Mouse (Mus musculus): ENCODE data around the gene Cdrt4.

DNA sequence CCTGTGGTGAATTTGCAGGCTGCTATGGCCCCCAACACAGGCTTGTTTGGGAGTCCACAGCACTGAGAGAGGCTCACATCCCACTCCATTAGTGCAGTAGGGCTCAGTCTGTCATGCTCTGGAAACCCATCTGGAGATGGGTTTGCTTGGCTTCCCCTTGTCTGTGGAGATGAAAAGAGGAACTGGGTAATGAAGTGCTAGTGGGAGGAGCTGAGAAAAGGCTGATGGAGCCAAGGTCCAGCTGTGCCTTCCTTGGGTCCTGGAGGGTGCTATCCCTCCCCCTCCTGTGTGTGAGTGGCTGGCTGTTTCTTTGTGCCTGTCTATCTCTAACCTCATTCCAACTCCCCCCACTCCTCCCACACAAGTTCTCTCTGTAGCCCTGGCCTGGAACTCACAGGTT is 69.6 kb downstream of the Cdrt4 start:
- no peak for TF ChIP-seq POLR2A (IDR thresholded peaks at IDR 0.05; ENCODE audit: control insufficient read depth, extremely low read depth, insufficient read depth, low read length, poor library complexity)
- TF ChIP-seq CTCF (IDR thresholded peaks at IDR 0.05; ENCODE audit: borderline replicate concordance, control insufficient read depth, extremely low read depth, insufficient read depth, low read length, poor library complexity) = no peak

Data from thymus, adult 2 months (tissue).